Mouse (Mus musculus) ovary, postnatal 36 days (tissue): ENCODE measurements around the gene Gm44973.
"Not testable (repeated sequence)": the region's sequence is repeated elsewhere in the genome, so short reads cannot be mapped to it uniquely, and the experiment has no call there.

Experiments
- DNase-seq: peaks from one replicate; pipeline ENCODE4 v3.0.0; 2022; ENCODE audit warnings: low spot score, mixed read lengths

The Gm44973 gene

DNA sequence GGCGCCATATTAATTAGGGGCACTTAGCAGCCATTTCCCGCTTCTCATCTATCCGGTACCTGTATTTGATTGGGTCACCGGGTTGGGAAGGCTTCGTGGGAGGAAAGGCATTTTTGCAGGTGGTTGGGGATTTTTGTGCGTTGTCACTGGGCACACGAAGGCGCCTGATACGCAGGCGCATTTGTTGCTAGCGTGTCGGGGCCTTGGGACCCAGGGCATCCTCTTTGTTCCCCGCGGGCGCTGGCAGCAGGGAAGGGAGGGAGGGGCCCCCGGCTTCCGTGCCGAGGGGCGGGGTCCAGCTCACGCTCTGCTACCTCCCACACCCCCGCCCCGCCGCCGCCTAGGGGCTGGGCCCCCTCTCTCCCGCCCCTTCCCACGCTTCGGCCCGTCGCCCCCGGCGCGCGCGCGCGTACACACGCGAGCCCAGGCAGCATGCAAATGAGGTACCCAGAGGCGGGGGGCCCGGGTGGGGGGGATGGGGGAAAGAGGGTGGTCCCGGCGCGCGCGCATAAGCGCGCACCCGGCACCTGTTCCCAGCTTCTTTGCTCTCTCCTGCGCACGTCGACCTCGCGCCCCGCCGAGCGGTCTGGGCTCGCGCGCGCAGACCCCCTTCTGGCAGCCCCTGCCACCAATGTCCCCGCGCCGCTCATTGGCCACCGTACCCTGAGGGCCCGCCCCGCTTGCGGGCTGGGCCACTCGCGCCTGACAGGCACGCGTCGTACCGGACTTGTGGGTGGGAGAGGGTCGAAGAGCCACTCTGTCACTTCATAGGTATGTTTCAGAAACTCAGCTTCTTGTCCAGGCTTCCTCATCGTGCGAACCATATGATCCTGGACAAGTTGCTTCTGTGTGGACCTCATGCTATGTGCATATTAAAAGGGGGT is at the start of gene Gm44973:
Gene Gm44973 (plus strand): TSS at position 379 of the 884 bp plus-strand sequence.
- peak; percentile 95 for DNase-seq

DNA sequence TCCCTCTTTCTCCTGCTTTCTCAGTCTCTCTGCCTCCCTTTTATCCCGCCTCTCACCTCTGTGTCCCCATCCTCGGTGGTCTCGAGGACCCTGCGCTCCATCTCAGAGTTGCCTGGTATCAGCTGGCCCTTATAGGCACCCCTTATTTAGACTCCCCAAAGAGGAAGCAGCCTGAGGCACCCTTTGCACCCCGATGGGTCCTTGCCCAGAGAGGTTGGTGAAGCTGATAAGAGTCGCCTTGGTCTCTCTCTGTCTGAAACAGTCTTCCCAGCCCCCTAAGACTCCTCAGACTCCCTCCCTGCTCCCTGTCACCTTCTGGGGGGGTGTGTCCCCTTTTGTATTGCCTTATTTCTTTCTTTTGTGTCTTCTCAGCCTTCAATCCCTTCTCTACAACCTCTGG is 44.2 kb upstream of the Gm44973 start, which contains the start of gene Sbk3:
Gene Sbk3 (minus strand): TSS at position 101 of the 400 bp plus-strand sequence.
- DNase-seq, result no peak

DNA sequence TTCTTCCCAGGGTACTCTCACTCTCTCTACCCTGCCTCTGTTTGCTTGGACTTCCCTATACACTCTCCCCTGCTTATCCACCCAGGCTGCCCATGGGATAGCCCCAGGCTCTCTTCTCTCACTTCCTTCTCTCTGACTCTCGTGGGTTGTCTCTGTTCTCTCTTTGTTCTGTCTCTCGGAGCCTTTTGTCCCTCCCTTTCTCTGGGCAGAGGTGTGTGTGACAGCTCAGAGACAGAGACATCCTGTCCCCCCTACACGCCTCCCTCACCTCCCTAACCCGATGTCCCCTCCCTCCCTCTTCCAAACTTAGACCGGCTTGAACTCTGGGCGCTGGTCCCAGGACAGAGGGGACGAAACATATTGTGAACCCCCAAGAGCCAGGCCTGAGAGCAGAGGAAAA is 43.6 kb upstream of the Gm44973 start:
- no peak for DNase-seq

DNA sequence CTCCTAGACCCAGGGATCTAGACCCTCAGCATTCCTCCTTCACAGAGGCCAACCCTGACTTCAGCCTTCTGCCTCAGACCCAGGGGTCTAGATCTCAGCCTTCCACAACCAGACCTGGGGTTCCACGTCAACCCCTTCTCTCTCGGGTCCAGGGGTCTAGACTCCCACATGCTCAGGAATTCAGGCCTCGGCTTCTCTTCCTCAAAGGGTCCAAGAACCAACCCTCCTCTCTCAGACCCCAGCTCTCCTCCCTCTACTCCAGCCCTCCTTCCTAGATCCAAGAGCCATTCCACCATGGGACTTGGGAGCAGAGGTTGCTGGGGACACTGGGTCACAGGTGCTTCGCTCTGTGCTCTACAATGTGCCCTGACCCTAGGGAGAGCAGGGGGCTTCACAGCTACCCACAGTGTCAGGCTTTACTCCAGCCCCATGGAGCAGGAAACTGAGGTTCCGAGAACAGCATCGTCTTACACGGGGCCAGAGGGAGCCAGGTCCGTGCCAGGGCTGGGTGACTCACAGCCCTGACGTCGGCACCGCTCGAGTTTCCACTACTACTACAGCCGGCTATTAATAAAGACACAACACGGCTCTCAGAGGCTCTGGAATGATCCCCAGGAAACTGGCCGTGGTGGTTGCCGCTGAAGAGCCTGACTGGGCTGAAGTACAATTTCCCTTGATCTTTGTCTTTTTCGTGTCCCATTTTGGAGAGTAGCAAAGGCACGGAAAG is 42.8 kb upstream of the Gm44973 start:
- peak; percentile 33 for DNase-seq

- DNase-seq, result no peak
Measured at GRCm38 (mm10) chr7:4975455-4975854, 39.8 kb upstream of the Gm44973 start.

- no peak for DNase-seq
Measured at GRCm38 (mm10) chr7:4976832-4977231, 38.5 kb upstream of the Gm44973 start.

DNA sequence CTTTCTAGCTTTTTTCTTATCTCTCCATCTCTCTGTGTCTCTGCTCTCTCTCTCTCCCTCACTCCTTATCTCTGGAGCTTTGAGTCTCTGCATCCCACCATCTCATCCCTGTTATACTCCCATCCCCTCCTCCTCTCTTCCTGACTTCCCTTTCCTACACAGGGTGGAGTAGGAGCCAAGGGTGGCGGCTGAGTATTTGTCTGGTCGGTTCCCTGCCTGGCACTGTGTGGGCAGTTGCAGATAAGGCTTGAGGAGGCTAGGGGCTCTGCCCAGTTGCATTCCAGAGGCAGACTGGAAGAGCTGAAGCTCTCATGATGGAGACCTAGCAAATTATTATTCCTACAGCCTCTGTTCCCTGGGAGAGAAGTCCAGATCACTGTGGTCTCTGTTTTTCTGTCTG is 27.0 kb upstream of the Gm44973 start:
- no peak for DNase-seq

- no peak for DNase-seq
Measured at GRCm38 (mm10) chr7:4993347-4993998, 21.8 kb upstream of the Gm44973 start.

GRCm38 (mm10) chr7:4993999-4994788 is 21.1 kb upstream of the Gm44973 start:
- no peak for DNase-seq

DNA sequence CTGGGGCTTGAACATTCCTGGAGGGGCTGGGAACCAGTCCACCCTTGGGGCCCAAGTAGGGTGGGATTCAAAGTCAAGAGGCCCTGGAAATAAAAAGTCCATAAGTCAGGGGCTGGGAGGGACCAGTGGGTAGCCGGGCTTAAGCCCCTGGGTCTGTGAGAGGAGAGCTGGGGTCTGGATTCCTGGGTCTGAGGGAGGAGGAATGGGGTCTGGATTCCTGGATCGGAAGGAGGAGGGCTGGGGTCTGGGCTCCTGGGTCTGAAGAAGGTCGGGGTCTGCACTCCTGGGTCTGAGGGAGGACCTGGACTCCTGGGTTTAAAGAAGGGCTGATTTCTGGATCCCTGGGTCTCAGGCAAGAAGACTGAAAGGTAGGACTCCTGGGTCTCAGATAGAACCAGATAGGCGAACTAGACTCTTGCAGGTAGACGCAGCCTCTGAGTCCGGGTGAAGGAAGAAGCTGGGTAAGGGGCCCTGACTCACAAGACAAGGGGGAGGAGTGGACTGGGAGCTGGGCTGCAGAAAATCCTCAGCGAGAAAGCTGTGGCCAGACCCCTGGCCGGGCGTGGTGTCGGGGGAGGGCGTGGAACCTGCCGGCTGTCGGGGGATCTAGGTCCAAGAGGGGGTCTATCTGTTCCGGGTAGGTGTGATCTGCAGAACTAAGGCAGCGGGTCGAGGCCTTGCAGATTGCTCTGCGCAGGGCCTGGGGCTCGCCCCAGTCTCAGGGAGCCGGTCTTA is 19.9 kb upstream of the Gm44973 start:
- DNase-seq, result no peak

- DNase-seq, result peak; percentile 91
Measured at GRCm38 (mm10) chr7:4996003-4996895, 19.0 kb upstream of the Gm44973 start, which contains the start of gene Zfp579. Zfp579 (minus strand) TSS chr7:4996158.

DNA sequence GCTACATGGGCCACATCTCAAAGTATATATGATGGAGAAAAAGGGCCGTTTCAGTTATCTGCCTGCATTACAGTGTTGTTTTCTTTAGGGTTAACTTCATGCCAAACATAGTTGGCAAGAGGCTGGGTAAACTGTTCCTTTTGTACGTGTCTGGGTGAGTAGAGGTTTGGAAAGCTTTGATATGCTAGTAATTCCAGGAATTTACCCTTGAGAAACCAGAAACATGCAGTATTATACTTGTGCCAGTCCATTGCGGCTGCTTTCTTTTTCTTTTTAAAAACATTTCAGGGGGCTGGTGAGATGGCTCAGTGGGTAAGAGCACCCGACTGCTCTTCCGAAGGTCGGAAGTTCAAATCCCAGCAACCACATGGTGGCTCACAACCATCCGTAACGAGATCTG is 18.4 kb upstream of the Gm44973 start:
- no peak for DNase-seq

DNA sequence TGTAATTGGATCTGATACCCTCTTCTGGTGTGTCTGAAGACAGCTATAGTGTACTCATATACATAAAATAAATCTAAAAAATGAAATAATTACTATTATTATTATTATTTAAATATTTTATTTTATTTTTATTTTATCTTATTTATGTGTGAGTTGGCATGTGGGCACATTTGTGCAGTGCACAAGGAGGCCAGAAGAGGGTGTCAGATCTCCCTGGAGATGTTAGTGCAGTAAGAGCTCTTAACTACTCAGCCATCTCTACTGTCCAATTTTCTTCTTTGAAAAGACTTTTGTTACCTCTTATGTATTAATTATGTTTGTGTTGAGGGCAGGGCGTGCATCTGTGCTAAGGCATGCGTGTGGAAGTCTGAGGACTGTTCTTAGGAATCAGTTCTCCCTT is 15.4 kb upstream of the Gm44973 start:
- no peak for DNase-seq

DNA sequence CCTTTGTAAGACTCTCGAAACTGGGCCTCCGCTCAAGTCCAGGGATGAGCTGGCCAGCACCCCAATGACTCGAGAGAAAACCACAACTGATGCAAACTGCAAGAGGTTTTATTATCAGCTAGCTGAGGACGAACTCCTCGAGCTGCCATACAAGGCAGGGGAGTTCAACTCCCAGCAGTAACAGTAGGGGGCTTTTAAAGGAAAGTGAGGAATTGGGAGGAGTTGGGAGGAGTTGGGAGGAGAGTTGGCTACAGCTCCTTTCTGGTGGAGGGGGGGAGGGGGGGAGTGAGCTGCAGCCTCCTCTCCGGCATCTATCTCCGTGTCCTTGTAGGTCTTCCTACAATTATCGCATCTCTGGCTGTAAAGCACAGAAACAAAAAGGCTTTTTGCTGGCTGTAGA is 12.4 kb upstream of the Gm44973 start:
- not testable (repeated sequence) for DNase-seq

GRCm38 (mm10) chr7:5008229-5008628 is 7.1 kb upstream of the Gm44973 start:
- DNase-seq, result no peak

GRCm38 (mm10) chr7:5012681-5013513 is 2.4 kb upstream of the Gm44973 start:
- DNase-seq, result no peak

DNA sequence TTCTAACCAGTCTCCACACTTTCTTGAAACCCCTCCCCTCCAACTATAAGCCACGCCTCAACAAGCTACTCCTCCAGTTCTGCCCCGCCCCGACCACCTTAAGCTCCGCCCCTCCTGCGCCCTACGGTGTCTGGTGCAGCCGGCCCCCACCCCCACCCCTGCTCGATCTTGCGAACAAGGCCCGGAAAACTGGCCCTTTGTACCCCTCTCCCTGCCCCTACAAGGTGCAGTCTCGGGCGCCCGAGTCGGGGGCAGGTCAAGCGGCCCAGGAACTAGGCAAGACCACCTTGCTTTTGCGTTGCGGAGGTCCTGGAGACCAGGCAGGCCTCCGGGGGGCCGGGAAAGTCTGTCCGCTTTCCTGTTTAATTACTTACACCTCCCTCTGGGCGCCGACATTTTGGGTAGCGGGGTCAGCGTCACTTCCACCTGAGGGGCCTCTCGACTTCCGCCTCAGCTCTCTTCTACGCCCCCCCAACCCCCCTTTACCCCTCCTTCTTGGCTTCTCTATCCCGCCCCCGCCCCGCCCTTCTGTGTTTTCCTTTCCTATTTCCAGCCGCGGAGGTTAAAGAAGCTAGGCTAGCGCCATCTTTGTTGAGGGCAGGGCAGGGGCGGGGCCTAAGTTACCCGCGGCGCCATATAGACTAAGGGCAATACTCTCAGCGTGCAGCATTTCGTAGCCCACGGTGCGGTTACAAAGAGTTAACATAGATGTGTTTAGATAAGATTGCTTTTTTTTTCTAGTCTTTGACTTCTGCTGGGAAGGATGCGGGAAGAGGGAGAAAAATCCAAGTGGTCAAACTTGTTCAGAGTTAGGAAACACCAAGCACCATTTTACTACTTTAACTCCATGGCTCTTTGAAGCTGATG is 812 bp upstream of the Gm44973 start, which contains the start of the genes Zfp524 and Fiz1:
Gene Zfp524 (plus strand): TSS at position 165 of the 867 bp plus-strand sequence.
Gene Fiz1 (minus strand): TSS at position 447 of the 867 bp plus-strand sequence.
- peak; percentile 95 for DNase-seq

GRCm38 (mm10) chr7:5016057-5016456 is 761 bp downstream of the Gm44973 start:
- DNase-seq, result no peak
